Mouse (Mus musculus): ENCODE measurements around the gene Trim62. TPM values are rescaled to one million over a fixed set of nuclear protein-coding genes. Genes with fewer than 3 reads are reported as not detected.

Gene Trim62
- total and polyA plus RNA-seq, 2 experiments from 2014 or later = 0.87 to 1.1 TPM

GRCm38 (mm10) chr4:128949470-128950005 lies 66.2 kb downstream of the Trim62 start:
- DNase-seq (ENCODE audit: low spot score) (no peak), ATAC-seq (ENCODE audit: insufficient read depth, low read depth) (no peak)
- Histone ChIP-seq H3K4me1 (ENCODE audit: control insufficient read depth, insufficient read depth) (no peaks in the 10 kb centered on the region), H3K27me3 (ENCODE audit: control insufficient read depth, insufficient read depth, low read length) (no peaks in the 10 kb centered on the region), H3K9ac (replicated peaks; ENCODE audit: low read depth, low read length) (no peak overlapping the region), H3K4me2 (ENCODE audit: low read depth, low read length) (no peak overlapping the region), H3K27ac (ENCODE audit: low read depth) (no peak overlapping the region), H3K36me3 (replicated peaks; ENCODE audit: control insufficient read depth, insufficient read depth, low read length) (no peaks in the 10 kb centered on the region), H3K4me3 (ENCODE audit: low read depth, low read length) (no peak overlapping the region), H3K9me3 (replicated peaks; ENCODE audit: control insufficient read depth, low read length) (no peaks in the 10 kb centered on the region)
- TF ChIP-seq EP300 (IDR thresholded peaks at IDR 0.05; ENCODE audit: low read depth) (no peak), CTCF (IDR thresholded peaks at IDR 0.05; ENCODE audit: low read depth) (no peak)
- 35% methylated on average over 15 of the region's 15 CpGs for WGBS

GRCm38 (mm10) chr4:128950461-128950860 lies 67.1 kb downstream of the Trim62 start:
- no peak for ATAC-seq (ENCODE audit: insufficient read depth, low read depth)
- TF ChIP-seq EP300 (IDR thresholded peaks at IDR 0.05; ENCODE audit: low read depth) = no peak
- no peak for TF ChIP-seq CTCF (IDR thresholded peaks at IDR 0.05; ENCODE audit: low read depth)
- WGBS = 60% methylated on average over 5 of the region's 5 CpGs
- H3K27ac ChIP-seq (ENCODE audit: low read depth) = no peak overlapping the region
- no peaks in the 10 kb centered on the region for H3K4me1 ChIP-seq (ENCODE audit: control insufficient read depth, insufficient read depth)
- no peak overlapping the region for H3K4me3 ChIP-seq (ENCODE audit: low read depth, low read length)
- H3K4me2 ChIP-seq (ENCODE audit: low read depth, low read length) = no peak overlapping the region
- no peak for DNase-seq (ENCODE audit: low spot score)
- H3K36me3 ChIP-seq (replicated peaks; ENCODE audit: control insufficient read depth, insufficient read depth, low read length) = no peaks in the 10 kb centered on the region
- no peaks in the 10 kb centered on the region for H3K9me3 ChIP-seq (replicated peaks; ENCODE audit: control insufficient read depth, low read length)
- H3K9ac ChIP-seq (replicated peaks; ENCODE audit: low read depth, low read length) = no peak overlapping the region
- no peaks in the 10 kb centered on the region for H3K27me3 ChIP-seq (ENCODE audit: control insufficient read depth, insufficient read depth, low read length)

GRCm38 (mm10) chr4:128953851-128954250 lies 70.5 kb downstream of the Trim62 start:
- DNase-seq (ENCODE audit: low spot score) = no peak
- WGBS = 80% methylated on average over 5 of the region's 5 CpGs

GRCm38 (mm10) chr4:128957155-128957911 lies 74.0 kb downstream of the Trim62 start:
- peak; percentile 71 for DNase-seq (ENCODE audit: low spot score)
- peak; percentile 67 for ATAC-seq (ENCODE audit: insufficient read depth, low read depth)
- H3K9me3 ChIP-seq (replicated peaks; ENCODE audit: control insufficient read depth, low read length) = no peaks in the 10 kb centered on the region
- WGBS = 24% methylated on average over 11 of the region's 11 CpGs
- TF ChIP-seq EP300 (IDR thresholded peaks at IDR 0.05; ENCODE audit: low read depth) = no peak
- peak; percentile 62 for TF ChIP-seq CTCF (IDR thresholded peaks at IDR 0.05; ENCODE audit: low read depth)
- peak overlapping the region; percentile 39 for H3K27ac ChIP-seq (ENCODE audit: low read depth)
- no peaks in the 10 kb centered on the region for H3K36me3 ChIP-seq (replicated peaks; ENCODE audit: control insufficient read depth, insufficient read depth, low read length)
- H3K27me3 ChIP-seq (ENCODE audit: control insufficient read depth, insufficient read depth, low read length) = no peaks in the 10 kb centered on the region
- H3K4me1 ChIP-seq (ENCODE audit: control insufficient read depth, insufficient read depth) = 0 out of 2 replicates have a peak, but pooled peaks cover 8% of the 10 kb centered on the region
- H3K4me2 ChIP-seq (ENCODE audit: low read depth, low read length) = no peak overlapping the region; the same call in 1 of the 2 replicates
- no peak overlapping the region for H3K4me3 ChIP-seq (ENCODE audit: low read depth, low read length)
- H3K9ac ChIP-seq (replicated peaks; ENCODE audit: low read depth, low read length) = no peak overlapping the region

More at GRCm38 (mm10) chr4:128953851-128954250, 70.5 kb downstream of the Trim62 start:
- no peak overlapping the region for H3K27ac ChIP-seq (ENCODE audit: low read depth)
- H3K4me2 ChIP-seq (ENCODE audit: low read depth, low read length) = no peak overlapping the region
- ATAC-seq (ENCODE audit: insufficient read depth, low read depth) = no peak
- TF ChIP-seq EP300 (IDR thresholded peaks at IDR 0.05; ENCODE audit: low read depth) (no peak), CTCF (IDR thresholded peaks at IDR 0.05; ENCODE audit: low read depth) (no peak)
- H3K4me1 ChIP-seq (ENCODE audit: control insufficient read depth, insufficient read depth) = 0 out of 2 replicates have a peak, but pooled peaks cover 8% of the 10 kb centered on the region
- H3K9ac ChIP-seq (replicated peaks; ENCODE audit: low read depth, low read length) = no peak overlapping the region
- H3K36me3 ChIP-seq (replicated peaks; ENCODE audit: control insufficient read depth, insufficient read depth, low read length) = no peaks in the 10 kb centered on the region
- H3K27me3 ChIP-seq (ENCODE audit: control insufficient read depth, insufficient read depth, low read length) = no peaks in the 10 kb centered on the region
- no peak overlapping the region for H3K4me3 ChIP-seq (ENCODE audit: low read depth, low read length)
- H3K9me3 ChIP-seq (replicated peaks; ENCODE audit: control insufficient read depth, low read length) = no peaks in the 10 kb centered on the region

- H3K27me3 ChIP-seq (ENCODE audit: control insufficient read depth, insufficient read depth, low read length) = no peaks in the 10 kb centered on the region
- no peak overlapping the region for H3K9ac ChIP-seq (replicated peaks; ENCODE audit: low read depth, low read length)
- 0 out of 2 replicates have a peak, but pooled peaks cover 8% of the 10 kb centered on the region for H3K4me1 ChIP-seq (ENCODE audit: control insufficient read depth, insufficient read depth)
- peak overlapping the region; percentile 39 for H3K27ac ChIP-seq (ENCODE audit: low read depth)
- no peak for DNase-seq (ENCODE audit: low spot score)
- no peak overlapping the region for H3K4me3 ChIP-seq (ENCODE audit: low read depth, low read length)
- TF ChIP-seq EP300 (IDR thresholded peaks at IDR 0.05; ENCODE audit: low read depth) = no peak
- TF ChIP-seq CTCF (IDR thresholded peaks at IDR 0.05; ENCODE audit: low read depth) = no peak
- H3K4me2 ChIP-seq (ENCODE audit: low read depth, low read length) = no peak overlapping the region
- no peaks in the 10 kb centered on the region for H3K36me3 ChIP-seq (replicated peaks; ENCODE audit: control insufficient read depth, insufficient read depth, low read length)
- no peaks in the 10 kb centered on the region for H3K9me3 ChIP-seq (replicated peaks; ENCODE audit: control insufficient read depth, low read length)
- 73% methylated on average over 11 of the region's 11 CpGs for WGBS
- no peak for ATAC-seq (ENCODE audit: insufficient read depth, low read depth)
Observed at GRCm38 (mm10) chr4:128958156-128958555, 74.8 kb downstream of the Trim62 start.

All from heart, postnatal 0 days (tissue).